Mouse (Mus musculus) right cerebral cortex, postnatal 4 days (tissue): ENCODE measurements around the gene Ccdc22.

Experiments
- DNase-seq: peaks from one replicate; pipeline ENCODE4 v3.0.0-alpha.2; 2022

Gene Ccdc22

DNA sequence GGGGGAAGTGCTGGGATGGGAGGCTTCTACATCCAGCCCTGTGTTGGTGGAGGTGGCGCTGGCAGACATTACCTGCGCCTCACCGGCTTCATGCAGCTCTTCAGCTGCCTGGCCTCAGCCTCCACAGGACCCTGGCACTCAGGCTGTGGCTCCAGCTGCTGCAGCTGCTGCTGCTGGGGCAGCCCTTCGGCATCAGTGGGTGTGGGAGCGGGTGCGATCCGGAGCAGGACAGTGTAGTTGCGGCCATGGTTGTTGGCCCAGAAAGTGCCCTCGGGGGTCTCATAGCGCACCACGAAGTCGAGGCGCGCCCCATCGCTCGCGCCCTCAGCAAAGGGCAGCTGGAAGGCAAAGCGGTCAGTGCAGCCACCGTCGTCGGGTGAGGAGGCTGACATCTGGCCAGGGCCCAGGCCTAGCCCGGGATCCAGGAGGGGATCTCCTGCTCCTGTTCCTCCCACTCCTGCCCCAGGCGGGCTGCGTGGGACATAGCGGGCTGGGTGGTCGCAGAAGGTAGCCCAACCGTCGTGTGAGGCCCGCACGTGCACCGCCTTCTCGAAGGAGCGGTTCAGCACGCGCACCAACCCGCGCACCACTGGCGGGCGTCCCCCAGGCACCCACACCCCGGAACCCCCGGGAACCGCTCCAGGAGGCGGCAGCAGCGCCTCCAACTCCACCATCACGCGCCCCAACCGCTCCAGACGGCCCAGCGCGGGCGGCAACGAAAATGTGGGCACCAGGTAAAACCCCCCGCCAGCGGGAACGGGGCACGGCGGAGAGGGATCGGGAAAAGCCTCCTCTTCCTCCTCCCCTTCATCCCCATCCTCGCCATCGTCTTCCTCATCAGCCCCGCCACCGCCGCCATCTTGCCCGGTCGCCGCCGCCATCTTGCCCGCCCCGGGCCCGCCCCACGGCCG lies 31.9 kb downstream of the Ccdc22 start, which contains the start of gene Foxp3:
Gene Foxp3, plus strand, starts transcription at position 469 of the 911 bp plus-strand sequence.
- peak; percentile 60 for DNase-seq

DNA sequence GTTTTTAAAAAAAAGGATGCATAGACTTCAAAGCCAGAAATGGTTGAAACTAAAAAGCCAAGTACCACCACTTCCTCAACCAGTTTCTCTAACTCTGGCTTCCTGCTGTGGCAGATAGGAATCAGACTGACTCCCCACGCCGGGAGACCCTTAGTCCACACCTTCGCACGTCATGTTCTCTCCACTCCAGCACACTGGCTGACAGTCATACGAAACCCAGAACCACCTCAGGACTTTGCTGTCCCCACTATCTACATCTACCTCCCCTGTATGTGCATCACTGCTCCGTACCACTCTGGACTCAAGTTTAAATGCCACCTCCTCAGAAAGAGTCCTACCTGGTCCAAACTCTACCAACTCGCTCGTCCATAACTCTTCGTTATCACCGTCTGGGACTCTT lies 32.9 kb downstream of the Ccdc22 start:
- DNase-seq: no peak

DNA sequence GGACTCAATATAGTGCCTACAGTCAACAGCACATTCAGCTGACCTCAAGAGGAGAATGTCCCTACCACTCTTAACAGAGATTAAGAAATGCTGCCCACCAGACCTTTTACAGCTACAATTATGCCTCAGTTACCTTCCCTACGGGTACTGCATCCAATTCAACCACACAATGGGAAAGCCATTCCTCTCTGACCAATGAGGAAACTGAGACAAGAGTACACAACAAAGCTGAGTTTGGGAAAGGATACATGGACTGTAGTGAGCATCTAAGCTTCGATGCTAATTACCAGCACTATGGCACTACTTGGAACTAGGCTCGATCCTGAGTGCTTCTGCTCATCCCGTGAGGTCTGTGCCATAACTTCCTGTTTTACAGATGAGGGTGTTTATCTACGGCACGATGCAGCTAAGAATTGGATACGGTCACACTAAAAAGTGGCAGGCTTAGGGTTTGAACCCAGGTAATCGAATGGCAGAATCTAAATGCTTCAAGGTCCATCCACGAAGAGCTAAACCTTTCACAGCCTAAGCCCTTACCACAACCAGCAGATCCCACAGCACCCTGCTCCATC lies 33.7 kb downstream of the Ccdc22 start:
- DNase-seq: no peak

DNA sequence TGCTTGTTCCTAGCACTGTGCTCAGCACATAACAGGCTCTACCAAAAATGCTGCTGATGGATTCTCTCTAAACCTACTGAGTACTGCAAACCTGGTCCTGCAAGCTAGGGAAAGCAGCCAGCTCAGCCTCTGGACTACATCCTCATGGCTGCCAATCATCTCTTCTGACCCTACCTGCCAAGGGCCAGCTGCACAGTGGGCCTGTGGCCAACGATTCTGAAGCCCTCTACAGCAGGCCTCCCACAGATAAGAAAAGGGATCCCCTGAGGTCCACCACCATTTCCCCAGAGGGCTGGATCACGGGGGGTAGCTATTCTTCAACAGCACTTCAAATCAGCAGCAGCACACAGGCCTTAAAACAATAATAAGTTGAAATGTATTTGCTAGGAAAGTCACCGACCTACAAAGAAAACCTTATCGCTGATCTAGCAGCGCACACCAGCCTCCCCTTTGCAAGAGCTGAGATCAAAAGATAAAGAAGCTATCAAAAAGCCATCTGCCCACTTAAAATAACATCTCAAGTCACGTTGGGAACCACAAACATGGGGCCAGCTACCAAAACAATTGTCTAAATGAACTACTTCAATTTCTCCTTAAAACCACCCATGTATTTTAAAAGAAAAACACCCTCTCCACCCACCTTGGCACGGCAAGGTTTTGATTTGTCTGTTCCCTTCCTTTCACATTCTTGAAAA lies 34.7 kb downstream of the Ccdc22 start:
- DNase-seq: no peak

DNA sequence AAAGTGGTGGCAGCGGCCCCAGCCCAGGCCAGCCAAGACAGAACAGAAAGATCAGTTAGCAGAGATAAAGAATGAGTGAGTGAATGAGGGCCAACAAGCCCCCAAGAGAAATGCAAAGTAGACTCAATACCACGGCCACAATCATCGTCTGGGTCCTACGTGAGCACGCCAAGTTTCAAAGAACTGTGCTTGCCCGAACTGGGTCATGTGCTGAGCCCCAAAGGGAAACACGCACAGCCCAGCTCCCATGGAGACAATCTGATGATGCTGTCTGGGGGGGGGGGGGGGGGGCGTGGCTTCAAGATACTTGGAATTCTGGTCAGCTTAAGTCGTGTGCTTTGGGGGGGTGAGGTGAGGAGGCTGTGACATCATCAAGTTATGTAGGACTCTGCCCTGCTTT lies 37.8 kb downstream of the Ccdc22 start:
- no peak for DNase-seq

DNA sequence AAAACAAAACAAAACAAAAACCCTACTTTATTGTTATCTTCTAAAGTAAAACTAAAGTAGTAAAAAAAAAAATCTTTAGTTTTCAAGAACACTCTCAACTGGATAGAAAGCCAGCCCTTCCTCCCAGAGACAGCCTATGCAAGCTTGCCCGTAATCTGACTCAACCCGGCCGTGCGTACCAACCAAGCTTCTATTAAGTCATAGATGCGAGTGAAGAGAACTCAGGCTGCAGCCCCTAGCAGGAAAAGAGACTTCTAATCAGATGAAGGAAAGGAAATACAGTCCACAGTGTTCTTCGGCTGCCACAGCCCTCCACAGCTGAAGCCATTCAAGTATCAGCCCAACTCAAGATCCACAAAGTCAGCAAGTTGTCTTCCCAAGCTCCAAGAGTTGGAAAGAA lies 39.0 kb downstream of the Ccdc22 start:
- DNase-seq: no peak

DNA sequence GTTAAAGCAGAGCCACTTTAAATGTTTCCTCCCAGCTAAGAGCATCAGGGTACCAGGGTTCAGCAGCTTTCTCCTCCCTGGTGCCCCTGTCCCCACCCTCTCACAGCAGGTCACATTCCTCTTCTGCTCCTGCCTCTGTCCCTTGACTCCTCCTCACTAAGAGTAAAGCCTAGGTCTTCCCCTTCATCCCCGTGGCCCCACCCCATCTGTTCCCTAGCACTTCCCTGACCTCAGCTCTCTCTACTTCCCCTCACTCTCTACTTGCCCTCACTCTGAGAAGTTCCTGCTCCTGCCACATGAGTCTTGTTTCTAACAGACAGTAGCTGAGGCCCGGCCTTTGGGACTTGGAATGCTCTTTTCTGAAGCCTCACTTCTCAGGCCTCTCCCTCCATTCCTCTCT lies 42.2 kb downstream of the Ccdc22 start:
- no peak for DNase-seq

DNA sequence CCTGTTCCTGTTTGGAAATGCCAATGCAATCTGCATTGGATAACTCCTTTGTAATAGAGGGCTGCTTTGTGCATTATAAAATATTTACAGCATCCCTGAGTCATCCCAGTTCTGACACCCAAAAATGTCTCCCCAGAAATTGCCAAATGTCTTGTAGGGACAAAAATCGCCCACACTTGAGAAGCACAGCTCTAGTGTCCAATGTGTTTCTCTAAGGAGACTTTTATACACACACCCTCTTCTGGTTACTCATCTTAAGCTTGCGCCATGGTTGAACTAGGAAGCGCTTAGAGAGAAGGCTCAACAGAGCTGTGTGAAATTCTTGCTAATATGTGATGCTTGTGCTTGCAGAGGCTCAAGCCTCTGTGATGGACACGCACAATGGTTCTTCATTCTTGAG lies 51.8 kb downstream of the Ccdc22 start:
- no peak for DNase-seq
